Mouse (Mus musculus) embryonic facial prominence, embryonic 14.5 days (tissue): Measurements from ENCODE around the gene P2rx3. TPM values are rescaled to one million over a fixed set of nuclear protein-coding genes. Genes with fewer than 3 reads are reported as not detected.

Experiments used
- ATAC-seq: fragments of 200-750 bp; cut with Nextera tagmentation; 2 replicates; pipeline ENCODE4 v1.8.0; 2017; ENCODE audit warnings: low read depth, moderate number of reproducible peaks, moderate TSS enrichment
- DNase-seq: peaks from one replicate; pipeline ENCODE4 v3.0.0-alpha.2; 2015; ENCODE audit warnings: low spot score
- H3K27ac ChIP-seq: fragments of 300-500 bp; sonication (generic); replicated peaks from 2 replicates; pipeline ENCODE4 v1.5.1; 2014; ENCODE audit warnings: low read depth, mild to moderate bottlenecking, low read length, moderate library complexity
- H3K27me3 ChIP-seq: fragments of 300-500 bp; sonication (generic); replicated peaks from 2 replicates; pipeline ENCODE4 v1.6.1; 2014; ENCODE audit warnings: low read length; ENCODE audit not compliant: control insufficient read depth, insufficient read depth
- H3K36me3 ChIP-seq: fragments of 300-500 bp; sonication (generic); 2 replicates; pipeline ENCODE4 v1.6.1; 2014; ENCODE audit warnings: low read length, mixed read lengths; ENCODE audit not compliant: control insufficient read depth, insufficient read depth
- H3K4me1 ChIP-seq: fragments of 300-500 bp; sonication (generic); 2 replicates; pipeline ENCODE4 v1.6.1; 2014; ENCODE audit warnings: antibody characterized with exemption, low read length; ENCODE audit not compliant: control insufficient read depth, insufficient read depth
- H3K4me2 ChIP-seq: fragments of 300-500 bp; sonication (generic); 2 replicates; pipeline ENCODE4 v1.6.1; 2014; ENCODE audit warnings: low read depth, mild to moderate bottlenecking, low read length, moderate library complexity, mixed read lengths
- H3K4me3 ChIP-seq: fragments of 300-500 bp; sonication (generic); 2 replicates; pipeline ENCODE4 v1.5.1; 2014; ENCODE audit warnings: low read depth, mild to moderate bottlenecking, low read length
- H3K9ac ChIP-seq: fragments of 300-500 bp; sonication (generic); 2 replicates; pipeline ENCODE4 v1.6.1; 2014; ENCODE audit warnings: low read depth, mild to moderate bottlenecking, low read length, moderate library complexity, mixed read lengths
- H3K9me3 ChIP-seq: fragments of 300-500 bp; sonication (generic); 2 replicates; pipeline ENCODE4 v1.6.1; 2016; ENCODE audit warnings: low read length; ENCODE audit not compliant: control insufficient read depth
- whole genome bisulfite sequencing: fragments of 180-500 bp; shearing (Covaris S2); extraction: QIAGEN DNeasy Blood & Tissue Kit; methylation state at CpG from one replicate; pipeline ENCODE4 v1.1.7; 2014; 5-methylcytosine and 5-hydroxymethylcytosine counted together
- polyA plus RNA-seq: library from polyadenylated mRNA; unstranded; fragments of >200 nt; fragmentation: Nextera tagmentation; extraction: Ambion mirVana; gene quantifications from 2 replicates; pipeline ENCODE4 v1.2.1, GENCODE M21; 2014

The P2rx3 gene
- polyA plus RNA-seq, 1 experiment from 2014 or later = 7.0 TPM

DNA sequence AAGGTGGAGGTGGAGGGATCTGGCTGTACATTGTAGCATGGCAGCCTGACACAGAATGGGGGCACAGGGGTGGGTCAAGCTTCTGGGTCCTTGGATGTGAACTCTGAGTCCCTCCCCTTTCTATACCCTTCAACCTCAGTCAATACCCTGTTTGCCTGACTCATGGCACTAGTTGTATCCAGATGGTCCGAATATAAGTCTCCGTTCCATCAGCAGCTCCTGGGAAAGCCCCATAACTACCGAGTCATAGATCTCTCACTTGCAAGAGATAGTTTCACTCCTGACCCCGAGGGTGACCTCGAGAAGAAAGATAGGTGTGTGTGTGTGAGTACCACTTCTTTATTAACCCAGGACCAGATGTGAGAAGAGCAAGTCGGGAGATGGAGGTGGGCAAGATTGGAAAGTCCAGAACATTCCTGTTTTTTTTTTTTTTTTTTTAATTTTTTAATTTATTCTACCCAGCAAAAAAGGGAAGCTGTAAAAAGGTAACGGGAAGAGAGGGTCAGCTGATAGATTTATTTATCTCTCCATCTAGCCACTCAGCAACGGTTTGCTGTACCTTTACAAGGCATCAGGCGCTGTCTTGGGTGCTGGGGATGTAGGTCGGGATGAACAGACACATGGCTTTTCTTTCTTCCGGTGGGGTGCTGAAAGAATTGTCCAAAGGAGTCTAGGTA, 78.5 kb downstream of the P2rx3 start:
- ATAC-seq = no peak
- Histone ChIP-seq H3K27ac (no peak overlapping the region), H3K4me1 (no peaks in the 10 kb centered on the region), H3K9ac (no peak overlapping the region), H3K4me3 (no peak overlapping the region), H3K4me2 (no peak overlapping the region), H3K36me3 (peaks cover 37% of the 10 kb centered on the region), H3K27me3 (no peaks in the 10 kb centered on the region), H3K9me3 (no peaks in the 10 kb centered on the region)
- DNase-seq = no peak
- 92% methylated on average over 11 of the region's 11 CpGs for WGBS

DNA sequence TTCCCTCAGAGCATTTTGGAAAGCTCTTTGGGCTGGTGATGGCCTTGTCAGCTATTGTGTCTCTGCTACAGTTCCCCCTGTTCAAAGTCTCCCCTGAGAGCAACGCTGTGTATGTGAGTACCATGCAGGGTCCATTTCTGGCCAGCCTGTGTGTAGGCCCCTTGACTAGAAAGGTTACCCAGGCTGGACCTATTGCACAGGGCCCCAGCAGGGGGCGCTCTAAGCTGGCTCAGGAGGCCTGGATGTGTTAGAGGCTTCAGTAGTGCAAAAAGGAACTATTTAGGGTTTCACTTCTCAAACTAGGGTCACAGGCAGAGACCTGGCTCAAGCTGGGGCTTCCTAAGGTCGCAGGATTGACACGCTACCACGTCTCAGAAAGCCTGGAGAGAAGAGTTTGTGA, 81.0 kb downstream of the P2rx3 start:
- Histone ChIP-seq H3K27me3 (no peaks in the 10 kb centered on the region), H3K27ac (no peak overlapping the region), H3K4me3 (no peak overlapping the region), H3K9me3 (no peaks in the 10 kb centered on the region), H3K36me3 (peaks cover 54% of the 10 kb centered on the region), H3K4me1 (no peaks in the 10 kb centered on the region), H3K9ac (no peak overlapping the region), H3K4me2 (no peak overlapping the region)
- WGBS = 59% methylated on average over 5 of the region's 5 CpGs
- no peak for ATAC-seq
- no peak for DNase-seq

DNA sequence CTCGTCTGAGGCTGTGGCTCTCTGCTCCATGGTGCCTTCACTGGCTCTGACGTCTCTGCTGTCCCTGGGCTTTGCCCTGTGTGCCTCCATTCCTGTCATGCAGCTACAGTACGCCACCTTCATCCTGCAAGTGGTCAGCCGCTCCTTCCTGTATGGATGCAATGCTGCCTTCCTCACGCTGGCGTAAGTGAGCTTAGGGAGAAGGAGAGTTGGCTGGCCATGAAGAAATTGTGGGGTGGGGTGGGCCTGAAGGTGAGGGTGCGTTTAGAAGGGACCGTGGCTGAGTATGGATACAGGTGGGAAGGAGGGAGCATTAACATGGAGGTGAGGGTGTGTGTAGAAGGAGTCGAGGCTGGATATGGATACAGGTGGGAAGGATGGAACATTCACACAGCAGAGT, 81.8 kb downstream of the P2rx3 start:
- ATAC-seq (no peak), DNase-seq (no peak)
- H3K9me3 ChIP-seq = no peaks in the 10 kb centered on the region
- H3K4me3 ChIP-seq = no peak overlapping the region
- H3K27ac ChIP-seq = no peak overlapping the region
- no peak overlapping the region for H3K4me2 ChIP-seq
- WGBS = 88% methylated on average over 9 of the region's 9 CpGs
- H3K36me3 ChIP-seq = peaks cover 63% of the 10 kb centered on the region
- H3K27me3 ChIP-seq = no peaks in the 10 kb centered on the region
- H3K4me1 ChIP-seq = no peaks in the 10 kb centered on the region
- no peak overlapping the region for H3K9ac ChIP-seq

DNA sequence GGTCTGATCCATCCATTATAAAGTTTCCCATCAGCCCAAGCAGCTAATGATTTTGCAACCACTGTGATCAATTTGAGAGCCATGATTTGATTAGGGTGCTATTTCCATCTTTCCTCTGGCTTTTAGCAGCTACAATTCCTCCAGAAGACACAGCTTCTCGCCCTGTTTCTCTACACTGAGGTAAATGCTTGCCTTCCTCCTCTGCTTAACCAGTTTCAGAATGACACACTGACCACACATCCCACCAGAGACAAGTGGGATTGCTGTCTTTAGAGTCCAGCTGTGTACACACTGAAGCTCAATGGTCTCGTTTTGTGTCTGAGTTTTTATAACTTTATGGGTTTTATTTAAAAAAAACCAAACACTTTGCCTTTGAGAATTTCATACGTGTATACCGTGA, 84.6 kb downstream of the P2rx3 start:
- DNase-seq (no peak), ATAC-seq (no peak)
- no peaks in the 10 kb centered on the region for H3K4me1 ChIP-seq
- no peak overlapping the region for H3K27ac ChIP-seq
- no peaks in the 10 kb centered on the region for H3K27me3 ChIP-seq
- no peaks in the 10 kb centered on the region for H3K9me3 ChIP-seq
- no peak overlapping the region for H3K9ac ChIP-seq
- no peak overlapping the region for H3K4me2 ChIP-seq
- H3K4me3 ChIP-seq = no peak overlapping the region
- H3K36me3 ChIP-seq = peaks cover 81% of the 10 kb centered on the region
- WGBS = 85% methylated on average over 4 of the region's 4 CpGs

DNA sequence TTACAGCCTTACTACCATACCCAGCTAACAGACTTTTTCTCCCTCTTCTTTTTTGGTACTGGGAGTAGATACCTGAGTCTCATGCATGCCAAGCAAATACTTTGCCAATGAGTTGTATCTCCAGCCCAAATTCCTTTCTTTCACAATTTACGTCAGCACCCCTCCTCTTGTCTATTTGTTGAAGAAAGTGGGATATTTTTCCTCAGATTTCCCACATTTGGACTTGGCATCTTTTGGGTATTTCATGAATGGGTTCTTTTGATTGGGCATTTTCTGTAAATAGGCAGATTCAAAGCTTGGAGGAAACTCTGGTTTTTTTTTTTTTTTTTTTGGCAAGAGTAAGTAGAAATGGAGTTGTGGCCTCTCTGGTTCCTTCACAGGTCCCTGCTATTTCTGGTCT, 85.0 kb downstream of the P2rx3 start:
- no peak for ATAC-seq
- 80% methylated on average over 1 of the region's 1 CpGs for WGBS
- no peak overlapping the region for H3K4me3 ChIP-seq
- no peak overlapping the region for H3K9ac ChIP-seq
- no peak overlapping the region for H3K4me2 ChIP-seq
- H3K36me3 ChIP-seq = peaks cover 83% of the 10 kb centered on the region
- no peak overlapping the region for H3K27ac ChIP-seq
- no peaks in the 10 kb centered on the region for H3K4me1 ChIP-seq
- no peaks in the 10 kb centered on the region for H3K27me3 ChIP-seq
- H3K9me3 ChIP-seq = no peaks in the 10 kb centered on the region
- DNase-seq = no peak

DNA sequence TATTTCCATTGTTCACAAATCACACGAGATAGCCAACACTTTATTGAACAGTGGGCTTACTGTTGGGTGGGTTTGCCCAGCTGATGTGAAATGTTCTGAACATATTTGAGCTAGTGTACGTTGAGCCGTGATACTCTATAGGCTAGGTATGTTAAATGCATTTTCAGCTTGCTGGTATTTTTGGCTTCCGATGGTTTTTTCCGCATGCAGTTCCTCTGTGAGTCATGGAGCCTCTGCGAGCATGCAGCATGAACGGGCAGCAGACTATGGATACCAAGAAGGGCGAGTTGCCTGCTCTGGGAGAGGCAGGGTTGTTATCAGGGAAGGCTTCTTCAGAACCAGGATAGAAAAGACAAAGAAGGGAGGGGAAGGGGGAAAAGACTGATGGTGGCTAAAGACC, 86.2 kb downstream of the P2rx3 start:
- Histone ChIP-seq H3K4me2 (no peak overlapping the region), H3K9ac (no peak overlapping the region), H3K4me3 (no peak overlapping the region), H3K9me3 (no peaks in the 10 kb centered on the region), H3K36me3 (peaks cover 84% of the 10 kb centered on the region), H3K27me3 (no peaks in the 10 kb centered on the region), H3K27ac (no peak overlapping the region), H3K4me1 (no peaks in the 10 kb centered on the region)
- DNase-seq = no peak
- ATAC-seq = no peak
- 89% methylated on average over 8 of the region's 8 CpGs for WGBS

DNA sequence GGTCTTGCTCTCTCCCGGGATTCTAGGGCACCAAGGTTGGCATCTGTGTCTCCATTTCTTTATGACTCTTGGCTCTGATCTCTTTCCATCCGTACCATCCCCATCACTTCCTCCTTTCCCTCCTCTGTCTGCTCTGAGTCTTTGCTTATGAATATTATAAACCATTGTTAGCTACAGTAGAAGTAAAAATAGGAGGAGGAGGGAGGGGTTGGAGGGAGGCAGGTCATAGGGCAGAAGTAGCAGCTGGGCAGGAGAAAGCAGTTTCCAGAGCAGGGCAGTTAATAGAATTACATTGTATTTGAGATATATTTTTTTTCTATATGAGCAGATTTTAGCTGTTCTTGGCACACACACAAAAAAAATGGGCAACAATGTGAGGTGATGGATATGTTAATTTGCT, 88.5 kb downstream of the P2rx3 start:
- no peak for ATAC-seq
- WGBS = 86% methylated on average over 2 of the region's 2 CpGs
- no peaks in the 10 kb centered on the region for H3K4me1 ChIP-seq
- H3K9me3 ChIP-seq = no peaks in the 10 kb centered on the region
- no peak overlapping the region for H3K27ac ChIP-seq
- DNase-seq = no peak
- H3K27me3 ChIP-seq = no peaks in the 10 kb centered on the region
- no peak overlapping the region for H3K4me3 ChIP-seq
- H3K9ac ChIP-seq = no peak overlapping the region
- H3K36me3 ChIP-seq = peaks cover 71% of the 10 kb centered on the region
- no peak overlapping the region for H3K4me2 ChIP-seq

Other genes starting within 250 kb of the P2rx3 start
- gene Ube2l6, start 238.6 kb downstream of the P2rx3 start, polyA plus RNA-seq = 44.5 and 48.2 TPM in 2 replicates
- gene Smtnl1, start 214.8 kb downstream of the P2rx3 start, polyA plus RNA-seq = 0.48 and 1.6 TPM in 2 replicates
- 55.5 and 55.7 TPM in 2 replicates for gene Timm10, start 210.5 kb downstream of the P2rx3 start, polyA plus RNA-seq
- gene Slc43a1, start 198.6 kb downstream of the P2rx3 start, polyA plus RNA-seq = 14.3 and 17.0 TPM in 2 replicates
- gene Rtn4rl2, start 150.8 kb downstream of the P2rx3 start, polyA plus RNA-seq = 2.5 and 3.4 TPM in 2 replicates
- gene Slc43a3, start 100.9 kb downstream of the P2rx3 start, polyA plus RNA-seq = 36.6 and 38.8 TPM in 2 replicates
- gene Prg2, start 57.0 kb downstream of the P2rx3 start, polyA plus RNA-seq = 0.34 TPM in 1 of 2 replicates, not detected in the other
- not detected in 2 replicates for gene Prg3, start 49.2 kb downstream of the P2rx3 start, polyA plus RNA-seq
- 217 and 272 TPM in 2 replicates for gene Ssrp1, start 228 bp downstream of the P2rx3 start, polyA plus RNA-seq
- 14.7 and 16.6 TPM in 2 replicates for gene Tnks1bp1, start 10.6 kb upstream of the P2rx3 start, polyA plus RNA-seq
- gene Aplnr, start 98.8 kb upstream of the P2rx3 start, polyA plus RNA-seq = 62.0 and 63.2 TPM in 2 replicates
- 2.1 and 2.3 TPM in 2 replicates for gene Lrrc55, start 159.7 kb upstream of the P2rx3 start, polyA plus RNA-seq